Mouse (Mus musculus) v-Abl transformed pro-B cells (cell line): ENCODE data around the gene Yaf2.

Experiments used
- in situ Hi-C, 2 experiments: fragments of 400-800 bp; cut with MboI; formaldehyde crosslinking; loops; one replicate each; pipeline ENCODE4 v1.15.1; 2025; ENCODE audit not compliant: unreplicated experiment in 2 of 2

The Yaf2 gene

DNA sequence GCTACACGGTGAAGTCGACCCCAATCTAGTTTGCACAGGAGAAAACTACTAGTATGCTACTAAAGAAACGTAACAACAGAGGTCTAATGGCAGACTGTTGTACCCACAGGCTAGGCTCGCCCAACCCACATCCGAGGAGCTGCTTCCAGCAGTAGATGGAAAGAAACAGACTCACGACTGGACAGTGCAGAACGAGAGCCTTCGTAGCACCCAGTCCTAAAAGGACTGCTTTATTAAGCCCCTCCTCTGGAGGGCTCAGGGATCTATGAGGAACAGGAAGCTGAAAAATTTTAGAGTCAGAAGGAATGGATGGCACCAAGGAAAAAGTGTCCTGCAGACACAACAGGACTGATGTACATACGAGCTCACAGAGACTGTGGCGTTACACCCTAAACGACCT, 42.3 kb downstream of the Yaf2 start:
- in situ Hi-C loops, result no loop called here

DNA sequence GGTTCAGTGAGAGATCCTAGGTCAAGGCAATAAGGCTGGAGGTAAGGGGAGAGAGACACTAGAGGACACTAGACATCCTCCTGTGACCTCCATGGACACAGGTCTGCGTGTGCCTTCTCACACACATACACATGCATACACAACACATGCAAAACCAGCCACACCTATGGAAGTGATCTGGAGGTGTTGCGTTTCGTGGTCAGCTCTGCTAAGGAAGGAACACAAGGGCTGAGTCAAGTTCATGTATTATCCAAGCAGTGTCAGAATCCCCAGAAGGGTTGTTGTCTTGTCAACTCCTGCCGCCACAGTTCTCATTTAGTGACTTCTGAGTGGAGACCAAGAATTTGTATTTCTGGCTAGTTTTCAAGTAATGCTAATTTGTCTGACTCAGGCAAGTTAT, 48.4 kb downstream of the Yaf2 start:
- in situ Hi-C loops, result no loop called here

DNA sequence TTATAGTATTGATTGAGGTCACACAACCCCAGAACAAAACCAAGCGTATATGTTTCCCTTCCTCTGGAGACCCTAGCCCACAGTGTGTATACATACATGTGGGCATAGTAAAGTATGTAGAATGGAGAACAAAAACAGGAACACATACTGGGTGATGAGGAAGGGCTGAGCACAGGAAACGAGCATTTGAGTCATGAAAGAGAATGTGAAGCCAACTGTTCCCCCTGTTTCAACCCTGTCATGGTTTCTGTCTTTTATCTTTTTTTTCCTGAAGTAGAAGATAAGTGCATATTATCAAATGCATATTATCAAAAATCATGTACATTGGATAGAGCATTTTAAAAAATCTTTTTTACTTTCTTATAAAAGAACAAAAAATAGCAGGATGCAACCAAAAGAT, 49.1 kb downstream of the Yaf2 start:
- in situ Hi-C loops, result no loop called here

DNA sequence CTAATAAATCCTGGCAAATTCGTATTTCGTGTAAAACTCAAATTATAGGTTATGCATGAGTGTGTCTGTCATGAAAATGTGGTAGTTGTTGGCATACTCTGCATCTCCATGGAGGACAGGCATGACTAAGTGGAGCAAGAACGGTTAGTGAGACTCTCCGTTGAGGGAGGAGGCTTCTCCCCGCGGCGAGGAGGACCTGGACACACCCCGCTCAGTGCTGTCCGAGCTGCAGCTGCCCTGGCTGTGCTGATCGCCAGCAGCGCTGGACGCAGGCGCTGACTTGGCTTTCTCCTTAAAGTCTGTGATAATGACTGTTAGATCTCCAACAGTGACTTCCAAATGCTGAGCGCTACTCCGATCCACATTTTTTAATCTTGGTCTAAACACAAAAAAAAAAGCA, 51.5 kb downstream of the Yaf2 start:
- in situ Hi-C loops, result no loop called here

DNA sequence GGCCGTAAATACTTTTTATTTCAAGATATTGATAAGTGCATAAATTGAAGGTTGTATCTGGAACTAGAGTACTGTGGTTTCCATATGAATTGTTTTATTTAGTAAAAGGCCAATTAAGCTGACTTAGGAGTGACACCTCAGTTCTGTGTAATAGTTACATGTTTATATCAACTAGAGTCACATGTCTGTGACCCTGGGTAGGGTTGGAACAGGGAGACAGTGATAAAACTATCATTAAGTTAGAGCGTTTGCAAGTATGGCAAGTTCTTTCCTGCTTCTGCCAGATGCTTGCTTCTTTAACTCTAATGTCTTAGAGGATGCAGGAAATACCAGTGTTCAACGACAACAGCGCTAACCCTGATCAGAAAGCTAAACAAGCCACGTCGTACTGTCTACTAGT, 52.4 kb downstream of the Yaf2 start:
- in situ Hi-C loops, result no loop called here

DNA sequence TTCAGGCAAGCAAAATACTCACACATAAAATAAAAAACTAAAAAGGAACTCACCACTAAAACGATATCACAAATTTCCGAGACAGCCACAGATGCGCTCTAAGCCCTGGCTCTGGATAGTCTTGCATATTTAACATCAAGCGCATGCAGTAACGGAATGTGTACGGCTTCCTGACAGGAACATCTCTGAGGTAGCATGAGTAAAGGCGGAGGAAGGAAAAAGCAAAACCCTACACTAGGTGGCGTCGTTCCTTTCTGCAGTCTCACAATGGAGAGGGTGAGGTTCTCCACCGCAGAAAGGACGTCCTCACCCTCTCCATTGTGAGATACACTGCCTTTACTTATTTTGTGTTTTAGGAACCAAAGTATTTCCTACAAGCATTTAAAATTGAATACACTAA, 53.4 kb downstream of the Yaf2 start:
- in situ Hi-C loops, result no loop called here

DNA sequence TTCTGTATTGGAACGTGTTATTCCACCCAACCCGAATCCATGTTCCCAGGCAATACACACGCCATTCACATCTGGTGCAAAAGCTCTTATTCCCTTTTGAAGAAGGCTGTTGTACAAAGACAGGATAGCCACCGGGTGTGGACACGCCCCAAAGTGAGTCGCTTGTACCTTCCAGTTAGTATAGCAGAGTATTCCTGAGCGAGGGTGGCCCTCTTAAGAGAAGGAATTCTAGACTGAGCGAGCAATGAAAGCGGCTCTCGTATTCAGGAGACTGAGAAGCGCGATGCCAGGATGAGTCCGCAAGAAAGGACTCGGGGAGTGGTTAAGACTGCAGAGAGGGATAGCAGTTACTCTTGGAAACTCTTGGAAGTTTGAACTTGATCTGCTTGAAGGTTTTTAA, 60.5 kb downstream of the Yaf2 start:
- in situ Hi-C loops, result loop anchor here (5.0 to 10.0 kb wide), 2 partner anchors 59 to 121 kb away; partner anchors contain the start of genes Pphln1 (in 1 of the 2), Yaf2 (in 1 of the 2) and Zcrb1 (in 1 of the 2)

DNA sequence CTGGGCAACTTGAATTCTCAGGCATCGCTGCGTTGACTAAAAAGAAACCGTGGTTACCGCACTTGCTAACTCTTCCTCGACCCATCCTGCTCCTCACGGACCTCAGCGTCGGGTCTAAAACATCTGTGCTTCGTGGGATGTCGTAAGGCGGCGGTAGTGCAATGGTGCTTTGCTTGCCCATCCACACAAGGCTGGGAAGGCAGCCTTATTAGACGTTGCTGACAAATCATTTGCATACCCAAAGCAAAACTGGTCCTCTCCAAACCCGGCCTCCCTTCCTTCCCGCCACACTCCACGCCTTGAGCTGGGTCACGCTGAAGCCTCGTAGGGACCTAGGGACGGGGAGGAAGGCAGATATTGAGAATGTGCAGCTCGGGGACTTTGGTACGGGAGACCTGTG, 61.1 kb downstream of the Yaf2 start:
- in situ Hi-C loops, result loop anchor here (5.0 to 10.0 kb wide), 2 partner anchors 59 to 122 kb away; partner anchors contain the start of genes Pphln1 (in 1 of the 2), Yaf2 (in 1 of the 2) and Zcrb1 (in 1 of the 2)

DNA sequence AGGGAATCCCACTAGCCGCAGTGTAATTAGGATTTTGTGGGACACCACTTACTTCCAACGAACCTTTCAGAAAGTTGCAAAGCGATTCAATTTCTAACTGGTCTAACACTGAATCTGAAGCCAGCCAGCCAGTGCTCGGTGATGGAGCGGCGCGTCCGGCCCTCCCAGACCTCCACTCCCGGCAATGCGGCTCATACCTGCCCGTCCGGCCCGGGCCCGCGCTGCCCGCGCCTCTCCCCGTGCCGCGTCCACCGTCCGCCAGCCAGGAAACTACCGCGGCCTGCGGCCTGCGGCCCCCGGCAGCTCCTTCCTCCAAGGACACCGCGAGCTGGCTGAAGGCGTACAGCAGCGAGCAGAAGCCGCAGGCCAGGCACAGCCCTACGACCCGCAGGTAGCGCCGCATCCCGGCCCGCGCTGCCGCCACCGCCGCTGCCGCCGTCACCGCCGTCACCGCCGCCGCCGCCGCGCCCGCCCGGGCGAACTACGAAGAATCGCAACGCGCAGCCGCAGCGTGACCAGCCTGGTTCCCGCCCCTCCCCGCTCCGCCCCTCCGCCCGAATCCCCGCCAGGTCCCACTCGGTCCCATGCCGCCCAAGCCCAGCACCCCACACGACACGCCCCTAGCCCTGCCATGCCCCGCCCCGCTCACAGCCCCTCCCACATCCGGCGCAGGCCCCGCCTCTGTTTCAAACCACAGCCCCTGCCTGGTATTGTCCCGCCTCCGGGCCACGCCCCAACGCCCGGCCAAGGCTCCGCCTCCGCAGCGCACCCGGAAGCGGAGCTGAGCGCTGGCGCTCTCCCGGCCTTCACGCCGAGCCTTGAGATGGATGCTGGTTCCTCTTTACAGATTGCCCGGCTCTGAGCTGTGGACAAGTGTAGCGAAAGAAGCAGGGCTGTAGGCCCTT, 61.8 kb downstream of the Yaf2 start, which contains the start of gene Gxylt1:
Gene Gxylt1 (minus strand): TSS at position 501 of the 905 bp plus-strand sequence.
- in situ Hi-C loops, result loop anchor here (5.0 to 25.0 kb wide), 5 partner anchors 60 to 1638 kb away; partner anchors contain the start of genes Irak4 (in 2 of the 2), Pus7l (in 2 of the 2), Yaf2 (in 2 of the 2) and Pphln1 (in 1 of the 2)

DNA sequence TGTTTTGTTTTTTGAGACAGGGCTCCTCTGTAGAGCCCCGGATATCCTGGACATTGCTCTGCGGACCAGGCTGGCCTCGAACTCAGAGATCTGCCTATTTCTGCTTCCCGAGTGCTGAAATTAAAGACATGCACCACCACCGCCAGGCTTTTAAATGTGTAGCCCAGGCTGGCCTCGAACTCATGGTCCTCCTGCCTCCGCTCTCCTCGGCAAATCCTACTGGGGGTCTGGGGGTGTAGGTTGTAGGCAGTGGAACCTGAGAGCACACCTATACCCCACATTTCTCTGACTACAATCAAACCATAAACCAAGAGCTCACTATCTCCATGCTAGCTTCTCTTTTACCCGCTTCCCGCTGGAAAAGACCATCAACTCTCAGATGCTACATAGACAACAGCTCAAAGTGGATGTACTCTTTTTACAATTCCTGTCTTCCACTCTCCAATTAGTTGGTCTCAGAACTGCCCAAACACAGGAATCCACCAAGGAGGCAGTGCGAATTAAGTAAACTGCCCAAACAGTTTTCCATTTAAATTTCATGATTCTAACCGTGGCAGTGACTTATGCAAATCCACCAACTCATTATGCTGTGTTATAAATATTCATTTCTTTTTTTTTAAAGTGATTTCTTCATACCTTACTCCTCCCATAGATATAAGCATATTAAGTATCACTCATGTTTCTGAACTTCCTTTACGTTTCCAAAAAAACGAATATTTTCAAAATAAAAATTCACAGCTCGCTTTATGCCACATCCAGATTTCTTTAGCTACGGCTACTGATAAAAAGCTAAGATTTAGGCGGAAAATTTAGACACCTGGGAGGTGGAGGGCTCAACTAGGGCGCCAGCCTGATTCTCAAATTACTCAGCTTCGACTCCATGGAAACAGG, 62.7 kb downstream of the Yaf2 start:
- in situ Hi-C loops, result loop anchor here (5.0 to 25.0 kb wide), 4 partner anchors 61 to 1637 kb away; partner anchors contain the start of genes Irak4 (in 2 of the 2), Pus7l (in 2 of the 2) and Yaf2 (in 2 of the 2)

DNA sequence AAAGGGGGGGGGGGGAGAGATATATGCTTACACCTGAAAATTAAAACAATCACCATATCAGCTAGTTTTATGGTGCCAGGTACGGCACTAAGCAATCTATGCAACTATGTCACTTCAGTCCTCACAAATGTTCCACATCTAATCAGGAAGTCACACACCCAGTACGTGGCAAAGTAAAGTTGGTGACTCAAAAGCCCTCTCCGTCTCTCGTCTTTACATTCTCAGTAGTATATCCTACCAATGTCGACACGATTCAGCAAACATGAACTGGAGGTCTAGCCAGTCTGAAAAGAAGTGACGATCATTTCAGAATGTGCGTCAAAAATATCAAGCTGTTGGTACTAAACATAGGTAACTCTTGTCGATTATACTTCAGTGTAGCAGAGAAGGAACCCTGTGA, 63.8 kb downstream of the Yaf2 start:
- in situ Hi-C loops, result loop anchor here (5.0 to 25.0 kb wide), 4 partner anchors 62 to 1636 kb away; partner anchors contain the start of genes Irak4 (in 2 of the 2), Pus7l (in 2 of the 2) and Yaf2 (in 2 of the 2)

DNA sequence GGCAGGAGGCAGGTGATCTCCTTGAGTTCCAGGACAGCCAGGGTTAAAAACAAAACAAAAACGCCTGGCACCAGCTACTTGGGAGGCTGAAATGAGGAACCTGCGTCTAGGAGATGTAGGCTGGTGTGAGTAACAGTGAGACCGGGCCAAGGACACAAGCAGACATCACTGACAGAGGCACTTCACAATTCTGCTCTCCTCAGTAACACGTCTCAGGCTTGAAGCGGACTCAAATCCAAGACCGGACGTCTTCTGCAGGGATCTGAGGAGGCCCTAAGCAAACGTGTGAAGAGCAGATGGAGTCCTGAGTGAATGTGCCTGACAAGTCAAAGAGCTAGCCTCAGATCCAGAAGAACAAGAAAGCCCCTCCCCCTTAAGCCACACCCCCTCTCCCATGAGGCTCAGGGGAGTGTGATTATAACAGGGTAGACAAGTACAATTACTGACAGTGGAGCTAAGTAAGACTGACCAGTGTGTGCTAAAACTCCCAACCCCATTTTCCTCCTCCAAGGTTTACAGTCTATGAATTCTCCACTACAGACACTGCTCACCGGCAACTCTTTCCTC, 66.4 kb downstream of the Yaf2 start:
- in situ Hi-C loops, result loop anchor here (5.0 to 25.0 kb wide), 4 partner anchors 64 to 1633 kb away; partner anchors contain the start of genes Irak4 (in 2 of the 2), Pus7l (in 2 of the 2) and Yaf2 (in 2 of the 2)

DNA sequence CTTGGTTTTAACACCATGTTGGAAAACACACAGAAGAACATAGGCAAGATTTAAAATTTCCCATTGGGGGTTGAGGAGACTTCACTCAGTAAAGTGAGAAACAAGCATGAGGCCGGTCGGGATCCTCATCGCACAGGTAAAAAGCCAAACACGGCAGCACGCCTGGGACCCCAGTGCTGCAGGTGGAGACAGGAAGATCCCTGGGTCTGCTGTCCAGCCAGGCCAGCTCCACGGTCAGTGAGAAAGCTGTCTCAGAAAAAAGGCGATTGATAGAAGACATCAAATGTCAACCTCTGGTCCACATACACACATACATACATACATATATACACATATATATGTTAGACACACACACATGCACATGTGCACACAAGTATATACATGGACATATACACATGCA, 67.2 kb downstream of the Yaf2 start:
- in situ Hi-C loops, result loop anchor here (5.0 to 25.0 kb wide), 3 partner anchors 168 to 1632 kb away; partner anchors contain the start of genes Irak4 (in 2 of the 2) and Pus7l (in 2 of the 2)

DNA sequence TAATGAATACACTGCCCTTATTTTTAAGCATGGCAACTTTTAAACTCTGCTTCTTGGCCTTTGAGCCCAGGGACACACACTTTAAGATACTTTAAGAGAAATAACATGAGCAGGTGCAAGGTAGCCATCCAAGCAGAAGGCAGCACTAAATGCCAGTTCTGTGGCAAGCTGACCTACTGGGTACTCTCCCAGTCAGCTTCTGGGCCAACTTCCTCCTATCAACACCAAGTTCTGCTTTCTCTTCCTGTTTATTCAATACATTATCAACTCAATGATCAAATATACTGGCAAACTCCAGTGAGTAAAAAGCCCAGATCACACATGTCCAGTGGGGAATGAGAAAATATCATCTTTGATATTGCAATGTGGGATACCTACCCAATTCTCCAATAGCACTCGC, 68.7 kb downstream of the Yaf2 start:
- in situ Hi-C loops, result loop anchor here (5.0 to 25.0 kb wide), 3 partner anchors 169 to 1631 kb away; partner anchors contain the start of genes Irak4 (in 2 of the 2) and Pus7l (in 2 of the 2)

DNA sequence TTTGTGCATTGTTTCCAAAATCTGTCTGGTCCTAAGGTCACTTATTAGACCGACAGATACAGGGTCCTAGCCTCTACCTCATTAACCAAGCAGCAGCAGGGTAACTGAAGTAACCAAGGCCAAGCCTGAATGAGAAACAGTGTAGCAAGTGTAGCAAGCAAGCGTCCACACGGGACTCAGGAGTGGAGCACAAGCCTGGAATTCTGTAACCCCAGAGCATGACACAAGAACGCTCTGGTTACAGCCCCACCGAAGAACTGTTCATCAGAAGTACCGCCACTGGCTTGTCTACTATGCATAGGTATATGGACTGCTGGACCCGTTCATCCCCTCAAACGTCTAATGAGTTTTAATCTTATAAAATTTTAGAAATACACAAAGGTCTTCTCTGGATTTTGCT, 69.3 kb downstream of the Yaf2 start:
- in situ Hi-C loops, result loop anchor here (5.0 to 25.0 kb wide), 3 partner anchors 170 to 1630 kb away; partner anchors contain the start of genes Irak4 (in 2 of the 2) and Pus7l (in 2 of the 2)

DNA sequence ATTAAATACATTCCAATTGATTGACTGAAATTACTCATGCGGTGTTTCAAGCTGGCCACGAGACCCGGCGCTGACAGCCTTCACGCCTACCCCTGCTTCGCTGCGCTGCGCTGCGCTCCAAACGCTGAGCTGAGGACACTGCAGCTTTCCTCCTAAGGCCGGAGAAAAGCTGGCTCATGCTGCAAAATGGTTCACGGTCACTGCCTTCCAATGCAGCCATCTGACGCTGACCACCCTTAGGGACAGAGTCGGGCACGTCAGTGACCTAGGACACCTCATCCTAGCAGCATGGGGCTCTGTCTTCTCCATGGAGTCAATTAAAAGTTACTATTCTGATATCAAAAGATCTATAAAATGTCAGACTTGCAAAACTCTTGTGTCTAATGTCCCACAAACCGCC, 70.4 kb downstream of the Yaf2 start:
- in situ Hi-C loops, result loop anchor here (5.0 to 25.0 kb wide), 3 partner anchors 171 to 1629 kb away; partner anchors contain the start of genes Irak4 (in 2 of the 2) and Pus7l (in 2 of the 2)

DNA sequence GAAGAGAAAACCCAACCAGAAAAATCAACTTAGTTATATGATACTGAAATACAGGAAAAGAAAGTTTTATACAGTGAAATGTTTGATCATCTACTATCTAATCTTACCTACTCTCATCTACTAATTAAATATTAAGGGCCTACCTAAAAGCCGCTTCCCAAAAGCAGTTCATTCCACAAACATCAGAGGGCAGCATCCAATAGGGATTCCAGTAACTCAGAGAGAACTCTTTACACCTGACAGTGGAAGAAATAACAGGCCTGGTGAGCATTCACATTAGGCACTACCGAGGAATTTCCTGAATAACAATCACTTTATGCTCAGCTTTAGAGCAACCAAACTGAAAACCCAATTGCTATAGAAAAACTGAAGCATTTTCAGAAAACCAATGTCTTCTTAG, 71.0 kb downstream of the Yaf2 start:
- in situ Hi-C loops, result loop anchor here (5.0 to 25.0 kb wide), 3 partner anchors 172 to 1628 kb away; partner anchors contain the start of genes Irak4 (in 2 of the 2) and Pus7l (in 2 of the 2)

DNA sequence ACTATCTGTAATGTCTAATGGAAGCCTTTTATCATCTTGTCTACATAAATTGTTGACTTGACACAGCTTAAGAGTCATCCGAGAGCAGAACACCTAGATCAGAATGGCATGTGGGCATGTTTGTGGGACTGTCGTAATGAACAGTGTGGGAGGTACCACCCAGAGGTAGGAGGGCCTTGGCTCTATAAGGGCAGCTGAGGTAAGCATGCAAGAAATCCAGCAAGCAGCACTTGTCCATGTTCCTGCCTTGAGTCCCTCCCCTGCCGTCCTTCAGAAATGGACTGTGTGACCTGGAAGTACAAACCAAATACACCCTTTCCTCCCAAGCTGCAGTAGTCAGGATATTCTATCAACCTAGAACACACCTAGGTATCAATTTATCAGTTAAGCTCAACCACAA, 71.5 kb downstream of the Yaf2 start:
- in situ Hi-C loops, result loop anchor here (5.0 to 25.0 kb wide), 3 partner anchors 172 to 1628 kb away; partner anchors contain the start of genes Irak4 (in 2 of the 2) and Pus7l (in 2 of the 2)

DNA sequence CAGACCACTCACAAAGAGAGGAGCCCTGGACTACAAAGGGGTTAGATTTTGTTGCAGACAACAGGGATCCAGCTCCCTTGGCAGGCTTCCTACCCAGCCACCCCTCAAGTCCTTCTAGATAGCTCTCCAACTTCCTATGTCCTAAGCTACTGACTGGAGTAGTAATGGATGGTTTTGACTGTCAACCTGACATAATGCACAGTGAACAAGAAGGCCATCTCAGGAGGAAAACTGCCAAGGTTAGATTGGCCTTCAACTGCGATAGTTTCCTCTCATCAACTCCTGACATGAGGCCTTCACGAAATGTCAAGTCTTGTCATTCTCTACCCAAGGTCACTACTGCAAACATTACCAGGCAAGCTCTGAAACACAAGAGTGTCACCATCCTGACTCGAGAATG, 72.5 kb downstream of the Yaf2 start:
- in situ Hi-C loops, result loop anchor here (25.0 kb wide), 2 partner anchors 1273 to 1627 kb away; partner anchors contain the start of genes Irak4 (in 2 of the 2) and Pus7l (in 2 of the 2)
